Mouse (Mus musculus) ES-E14 (cell line): ENCODE data around the gene 1700001O22Rik. TPM values are rescaled to one million over a fixed set of nuclear protein-coding genes. Genes with fewer than 3 reads are reported as not detected.

Source experiments
- DNase-seq: peaks from one replicate; pipeline ENCODE4 v3.0.0-alpha.2; 2013; ENCODE audit warnings: low read depth, low spot score
- H3K27ac ChIP-seq: 2 replicates; pipeline ENCODE4 v1.5.1; 2012; ENCODE audit warnings: low read depth, mild to moderate bottlenecking, low read length, moderate library complexity, mixed read lengths; ENCODE audit not compliant: poor library complexity, insufficient read depth, severe bottlenecking
- H3K36me3 ChIP-seq: 2 replicates; pipeline ENCODE4 v1.6.1; 2012; ENCODE audit warnings: mild to moderate bottlenecking, low read length, moderate library complexity, mixed read lengths; ENCODE audit not compliant: control insufficient read depth, poor library complexity, insufficient read depth, severe bottlenecking
- H3K4me1 ChIP-seq, 2 experiments: fragments of 150-350 bp in 1 of 2; sonication (generic) in 1 of 2; 2 replicates each; pipeline ENCODE4 v1.6.1; 2012; ENCODE audit warnings: low read length in 2 of 2, mild to moderate bottlenecking in 1 of 2, mixed read lengths in 1 of 2; ENCODE audit not compliant: control insufficient read depth in 2 of 2, insufficient read depth in 2 of 2, poor library complexity in 1 of 2
- H3K4me3 ChIP-seq, 2 experiments: fragments of 150-350 bp in 1 of 2; sonication (generic) in 1 of 2; 2 replicates each; pipeline ENCODE4 v1.5.1; 2012; ENCODE audit warnings: low read length in 2 of 2, low read depth in 1 of 2, mild to moderate bottlenecking in 1 of 2, mixed read lengths in 1 of 2; ENCODE audit not compliant: insufficient read depth in 1 of 2, poor library complexity in 1 of 2, severe bottlenecking in 1 of 2
- H3K9ac ChIP-seq: 2 replicates; pipeline ENCODE4 v1.6.1; 2012; ENCODE audit warnings: low read depth, mild to moderate bottlenecking, low read length, mixed read lengths; ENCODE audit not compliant: poor library complexity, insufficient read depth, severe bottlenecking
- H3K9me3 ChIP-seq: fragments of 150-350 bp; sonication (generic); 2 replicates; pipeline ENCODE4 v1.6.1; 2012; ENCODE audit warnings: low read depth, mild to moderate bottlenecking, low read length; ENCODE audit not compliant: control insufficient read depth, insufficient read depth
- CHD2 ChIP-seq: IDR thresholded peaks from 2 replicates; pipeline ENCODE4 v1.6.1; 2014; ENCODE audit warnings: mild to moderate bottlenecking, low read depth, low read length, inconsistent platforms
- HCFC1 ChIP-seq: IDR thresholded peaks from 2 replicates; pipeline ENCODE4 v1.6.1; 2012; ENCODE audit warnings: low read length, inconsistent platforms, borderline replicate concordance; ENCODE audit not compliant: insufficient read depth
- MAFK ChIP-seq: IDR thresholded peaks from 2 replicates; pipeline ENCODE4 v1.6.1; 2014; ENCODE audit warnings: mild to moderate bottlenecking, low read depth, low read length, inconsistent platforms; ENCODE audit not compliant: insufficient read depth
- ZC3H11A ChIP-seq: IDR thresholded peaks from 2 replicates; pipeline ENCODE4 v1.6.1; 2012; ENCODE audit warnings: low read depth, mild to moderate bottlenecking, inconsistent platforms, low read length, borderline replicate concordance
- ZNF384 ChIP-seq: IDR thresholded peaks from 2 replicates; pipeline ENCODE4 v1.6.1; 2012; ENCODE audit warnings: low read depth, low read length, inconsistent platforms
- in situ Hi-C, 2 experiments: fragments of 600-800 bp; cut with MboI; formaldehyde crosslinking; loops; one replicate each; pipeline ENCODE4 v1.15.1; 2025; ENCODE audit warnings: low sequenced_read_pairs in 2 of 2, inconsistent platforms in 1 of 2; ENCODE audit not compliant: unreplicated experiment in 2 of 2
- total RNA-seq: library from RNA; depleted of rRNA; stranded (reverse); fragments of 300-350 nt; gene quantifications from 2 replicates; pipeline ENCODE4 v1.2.3, GENCODE M21; 2012; rRNA removed

The 1700001O22Rik gene
- 1.9 and 2.6 TPM in 2 replicates for total RNA-seq

DNA sequence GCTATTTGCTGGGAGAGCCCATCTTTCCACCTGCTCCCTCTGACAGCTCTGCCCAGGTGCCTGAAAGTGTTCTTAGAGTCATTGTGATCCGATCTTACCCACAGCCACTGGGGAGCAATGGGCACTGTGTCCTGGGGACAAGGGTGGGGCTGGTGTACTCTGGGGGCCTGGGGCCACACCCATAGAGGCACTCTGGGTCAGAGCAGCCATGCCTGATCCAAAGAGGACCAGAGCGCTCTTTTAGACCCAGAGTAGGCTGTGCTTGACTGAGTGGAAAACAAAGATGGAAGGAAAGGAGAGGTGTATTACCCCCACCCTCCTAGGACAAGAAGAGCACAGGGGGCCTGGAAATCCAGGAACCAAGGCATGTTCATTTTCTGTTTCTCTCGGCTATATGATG, at the start of gene 1700001O22Rik:
Gene 1700001O22Rik, minus strand, starts transcription at position 58 of the 400 bp plus-strand sequence.
- Histone ChIP-seq H3K4me1 (peaks cover 9 to 12% of the 10 kb centered on the region in 2 experiments), H3K36me3 (no peaks in the 10 kb centered on the region), H3K27ac (no peak within 1 kb of the TSS), H3K9me3 (no peaks in the 10 kb centered on the region), H3K4me3 (no peak within 1 kb of the TSS), H3K9ac (no peak within 1 kb of the TSS)
- TF ChIP-seq ZC3H11A (no peak), ZNF384 (no peak), HCFC1 (no peak), MAFK (no peak), CHD2 (no peak)
- no peak for DNase-seq
- in situ Hi-C loops = no loop called here

DNA sequence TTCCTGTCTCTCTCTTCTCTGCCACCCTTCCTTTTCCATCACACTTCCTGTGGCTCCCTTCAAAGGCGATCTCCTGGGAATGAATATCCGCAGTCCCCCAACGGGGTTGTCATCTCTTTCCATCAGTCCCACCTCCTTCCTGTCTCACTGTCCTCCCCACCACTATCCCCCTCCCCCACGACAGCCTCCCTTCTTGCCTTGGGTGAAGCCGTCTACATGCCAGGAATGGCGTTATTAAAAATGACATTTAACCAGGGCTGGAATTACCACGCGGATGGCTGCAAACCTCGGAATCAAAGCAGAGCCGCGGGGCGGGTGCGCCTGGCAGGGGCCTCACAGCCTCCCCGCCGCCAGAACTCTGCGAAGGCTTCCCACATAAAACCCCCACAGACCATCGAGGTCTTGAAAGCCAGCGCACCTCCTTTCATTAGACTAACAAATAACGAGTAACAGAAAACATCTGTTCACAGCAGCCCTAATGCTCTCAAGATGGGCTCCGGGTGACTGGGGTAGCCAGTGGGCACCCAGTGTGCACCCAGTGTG, 49.4 kb upstream of the 1700001O22Rik start:
- Histone ChIP-seq H3K4me1 (peaks cover 3 to 9% of the 10 kb centered on the region in 2 experiments; a peak in 1 of 4 replicates), H3K9me3 (no peaks in the 10 kb centered on the region), H3K4me3 (peak overlapping the region in 1 of 2 experiments; percentile 17; a peak in 2 of 4 replicates), H3K9ac (no peak overlapping the region), H3K36me3 (no peaks in the 10 kb centered on the region), H3K27ac (no peak overlapping the region)
- in situ Hi-C loops = no loop called here
- TF ChIP-seq ZC3H11A (no peak), CHD2 (no peak), MAFK (no peak), HCFC1 (no peak)
- no peak for DNase-seq

DNA sequence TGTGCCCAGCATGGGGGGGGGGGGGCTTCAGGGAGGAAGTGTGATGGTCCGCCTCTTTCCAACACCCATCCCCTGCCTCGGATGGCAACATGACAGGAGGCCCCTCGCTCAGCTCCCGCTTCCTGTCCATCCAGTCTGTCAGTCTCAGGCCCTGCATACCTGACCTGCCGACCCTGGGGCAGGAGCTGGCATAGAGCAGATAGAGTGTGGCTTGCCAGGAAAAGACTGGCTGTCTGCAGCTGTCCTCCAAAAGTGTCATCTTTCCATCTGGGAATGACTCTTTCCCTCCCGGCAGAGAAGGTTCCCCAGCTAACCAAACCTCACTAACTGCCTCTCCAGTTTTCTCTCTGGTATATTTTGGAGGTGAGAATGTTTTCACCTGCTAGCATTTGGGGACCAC, 47.1 kb upstream of the 1700001O22Rik start:
- in situ Hi-C loops = no loop called here
- Histone ChIP-seq H3K9ac (no peak overlapping the region), H3K9me3 (no peaks in the 10 kb centered on the region), H3K4me1 (peaks cover 5 to 12% of the 10 kb centered on the region in 2 experiments; a peak in 1 of 4 replicates), H3K36me3 (no peaks in the 10 kb centered on the region), H3K4me3 (no peak overlapping the region), H3K27ac (no peak overlapping the region)
- DNase-seq = no peak
- TF ChIP-seq MAFK = no peak

DNA sequence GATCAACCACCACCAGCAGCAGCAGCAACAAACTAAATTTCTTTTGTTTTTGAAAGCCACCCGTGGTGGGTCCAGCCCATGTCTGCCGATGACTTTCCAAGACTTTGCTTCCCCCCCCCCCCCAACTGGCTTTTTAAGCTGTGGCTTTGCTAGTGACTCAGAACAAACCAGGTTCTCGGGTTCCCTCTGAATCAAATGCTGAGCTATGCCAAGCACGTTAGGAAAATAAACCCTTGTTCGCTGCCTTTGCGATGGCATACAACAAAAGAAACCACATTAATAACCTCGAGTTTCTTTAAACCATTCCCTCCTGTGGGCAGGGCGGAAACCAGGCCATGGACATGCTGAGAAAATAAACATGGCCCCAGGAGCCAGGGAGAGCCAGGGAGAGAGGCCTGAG, 44.7 kb upstream of the 1700001O22Rik start:
- Histone ChIP-seq H3K4me1 (peaks cover 5 to 12% of the 10 kb centered on the region in 2 experiments; a peak in 1 of 4 replicates), H3K9ac (no peak overlapping the region), H3K9me3 (no peaks in the 10 kb centered on the region), H3K4me3 (no peak overlapping the region), H3K27ac (no peak overlapping the region), H3K36me3 (no peaks in the 10 kb centered on the region)
- in situ Hi-C loops = no loop called here
- TF ChIP-seq HCFC1 = no peak
- no peak for DNase-seq

DNA sequence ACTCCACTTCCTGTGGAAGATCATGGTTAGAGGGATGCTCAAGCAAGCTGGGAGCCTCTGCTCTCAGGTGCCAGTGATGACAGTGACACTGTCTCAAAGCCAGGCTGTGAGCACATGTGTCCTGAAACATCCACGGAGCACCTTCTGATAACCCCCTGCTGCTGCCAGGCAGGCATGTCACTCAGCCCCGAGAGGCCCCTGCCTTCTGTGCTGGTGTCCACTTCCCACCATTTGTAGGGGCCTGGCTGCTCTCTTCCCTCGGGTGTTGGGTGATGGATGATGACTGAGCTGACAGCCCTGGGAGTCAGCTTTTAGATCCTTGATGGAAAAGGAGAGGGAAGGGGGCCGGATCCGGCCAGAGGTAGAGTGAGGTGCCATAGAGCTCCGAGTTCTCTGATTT, 43.3 kb upstream of the 1700001O22Rik start:
- TF ChIP-seq HCFC1 (no peak), CHD2 (no peak), ZC3H11A (no peak), MAFK (no peak), ZNF384 (no peak)
- Histone ChIP-seq H3K4me3 (no peak overlapping the region), H3K4me1 (peaks cover 2 to 7% of the 10 kb centered on the region in 2 experiments; a peak in 1 of 4 replicates), H3K9ac (no peak overlapping the region), H3K36me3 (no peaks in the 10 kb centered on the region), H3K27ac (no peak overlapping the region), H3K9me3 (no peaks in the 10 kb centered on the region)
- in situ Hi-C loops = no loop called here
- DNase-seq = no peak
